Mouse (Mus musculus) right cerebral cortex, postnatal 10 days (tissue): Measurements from ENCODE around the gene H2-Q1.
"Not testable (repeated sequence)": the region's sequence is repeated elsewhere in the genome, so short reads cannot be mapped to it uniquely, and the experiment has no call there.

Experiments used
- DNase-seq, 2 experiments: peaks; one replicate each; pipeline ENCODE4 v3.0.0; 2021; ENCODE audit warnings: low spot score in 2 of 2

H2-Q1 gene

GRCm38 (mm10) chr17:35342711-35343476, 22.7 kb downstream of the H2-Q1 start:
- DNase-seq = no peak

GRCm38 (mm10) chr17:35347659-35348058, 27.5 kb downstream of the H2-Q1 start:
- DNase-seq = not testable (repeated sequence)

- not testable (repeated sequence) for DNase-seq
Observed at GRCm38 (mm10) chr17:35353275-35353674, 33.1 kb downstream of the H2-Q1 start.

GRCm38 (mm10) chr17:35354071-35354470, 33.9 kb downstream of the H2-Q1 start:
- no peak for DNase-seq

GRCm38 (mm10) chr17:35357086-35357485, 36.9 kb downstream of the H2-Q1 start:
- no peak for DNase-seq

GRCm38 (mm10) chr17:35358763-35359469, 38.7 kb downstream of the H2-Q1 start:
- DNase-seq = no peak

- no peak for DNase-seq
Observed at GRCm38 (mm10) chr17:35359470-35359862, 39.3 kb downstream of the H2-Q1 start.
